Mouse (Mus musculus) hindlimb bud, embryonic 11.5 days (tissue): ENCODE results near the gene Evl.
"Not testable (repeated sequence)": the region's sequence is repeated elsewhere in the genome, so short reads cannot be mapped to it uniquely, and the experiment has no call there.

Experiments
- DNase-seq: peaks from one replicate; pipeline ENCODE4 v3.0.0-alpha.2; 2012; ENCODE audit warnings: low read depth, low spot score; ENCODE audit errors: extremely low spot score

Gene Evl

DNA sequence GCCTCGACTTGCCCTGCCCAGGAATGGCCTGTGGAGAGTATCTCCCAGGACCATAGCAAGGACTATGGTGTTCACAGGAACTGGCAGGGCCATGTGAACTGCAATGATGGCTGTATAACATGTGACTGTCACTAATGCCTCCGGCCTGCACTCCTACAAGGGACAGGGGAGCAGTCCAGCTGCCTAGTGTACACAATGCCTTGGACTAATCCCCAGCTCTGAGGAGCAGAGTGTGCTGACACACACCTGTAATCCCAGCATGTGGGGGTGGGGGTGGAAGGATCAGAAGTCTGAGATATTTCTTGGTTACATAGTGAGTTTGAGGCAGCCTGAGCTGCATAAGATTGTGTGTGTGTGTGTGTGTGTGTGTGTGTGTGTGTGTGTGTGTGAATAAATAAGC is 139.1 kb downstream of the Evl start:
- DNase-seq, result no peak

- no peak for DNase-seq
These were observed 139.7 kb downstream of the Evl start for GRCm38 (mm10) chr12:108694223-108694622.

DNA sequence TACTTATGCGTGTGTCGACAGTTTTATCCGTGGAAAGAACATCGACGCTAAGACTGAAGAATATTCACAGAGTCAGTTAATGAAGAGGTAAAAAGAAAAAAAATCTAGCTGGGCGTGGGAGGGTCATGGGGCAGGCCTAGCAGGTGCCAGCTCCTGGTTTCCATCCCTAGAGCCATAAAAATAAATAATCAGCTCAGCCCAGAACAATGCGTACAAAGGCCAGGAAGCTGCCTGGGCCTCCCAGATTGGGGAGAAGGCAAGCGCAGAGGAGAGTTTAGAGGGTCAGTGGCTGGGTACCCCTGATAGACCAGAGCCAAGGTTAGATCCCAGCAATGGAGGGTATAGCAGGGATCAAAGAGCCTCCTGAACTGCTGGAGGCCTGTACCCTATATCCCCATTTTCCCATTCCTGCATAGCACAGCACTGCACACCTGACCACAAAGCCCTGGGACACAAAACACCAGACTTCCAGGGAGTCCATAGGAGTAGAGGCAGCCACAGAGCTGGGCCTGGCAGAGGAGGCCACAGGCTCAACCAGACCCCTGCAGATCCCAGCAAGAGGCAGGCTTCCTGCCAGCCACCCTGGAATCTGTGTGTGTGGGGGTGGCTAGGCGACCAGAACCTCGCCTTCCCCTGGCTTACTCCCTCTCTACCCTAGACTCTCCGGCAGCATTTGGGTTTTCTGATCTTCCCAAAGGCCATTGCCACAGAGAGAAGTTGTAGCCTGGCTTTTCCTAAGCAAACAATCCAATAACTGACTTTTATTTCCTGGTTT is 144.4 kb downstream of the Evl start:
- no peak for DNase-seq

GRCm38 (mm10) chr12:108699576-108699975 is 145.1 kb downstream of the Evl start:
- no peak for DNase-seq

DNA sequence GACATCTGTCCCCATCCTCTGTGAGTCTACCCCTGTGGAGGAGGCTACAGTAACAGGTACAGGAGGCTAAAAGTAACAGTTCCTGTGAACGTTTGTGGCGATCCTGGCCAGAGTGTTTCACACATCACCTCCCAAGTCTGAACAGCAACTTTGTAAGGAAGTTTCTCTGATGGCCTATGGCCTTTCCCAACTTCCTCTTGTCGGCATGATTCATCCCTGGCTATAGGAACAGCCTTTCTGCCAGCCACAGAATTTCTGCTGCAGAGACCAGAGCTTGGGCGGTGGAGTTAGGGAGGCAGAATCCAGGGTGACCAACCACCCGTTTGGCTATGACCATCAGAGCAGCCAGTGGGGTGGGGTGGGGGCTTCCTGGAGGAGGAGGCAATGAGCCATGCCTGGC is 145.5 kb downstream of the Evl start:
- DNase-seq, result no peak

DNA sequence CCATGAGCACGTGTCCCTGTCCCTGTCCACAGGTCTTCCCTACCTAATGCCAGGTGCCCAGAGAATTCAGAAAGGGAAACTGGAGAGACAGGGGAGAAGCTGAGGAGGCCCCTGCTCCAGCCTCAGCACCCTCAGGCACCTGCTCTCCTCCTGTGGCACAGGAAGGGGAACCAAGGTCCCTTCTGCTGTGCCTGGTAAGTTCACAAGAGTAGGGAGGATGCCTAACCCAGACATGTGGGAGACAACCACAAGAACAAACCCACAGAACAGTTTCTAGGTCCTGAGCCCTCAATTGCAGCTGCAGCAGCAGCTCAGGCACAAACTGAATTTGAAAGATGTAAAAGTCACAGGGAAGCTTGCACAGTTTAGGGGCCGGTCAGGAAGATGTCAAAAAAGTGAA is 146.7 kb downstream of the Evl start:
- no peak for DNase-seq

- DNase-seq, result no peak
These were observed 147.7 kb downstream of the Evl start, which contains the start of gene Degs2 for GRCm38 (mm10) chr12:108702185-108702584. Degs2 (minus strand) TSS chr12:108702315.

DNA sequence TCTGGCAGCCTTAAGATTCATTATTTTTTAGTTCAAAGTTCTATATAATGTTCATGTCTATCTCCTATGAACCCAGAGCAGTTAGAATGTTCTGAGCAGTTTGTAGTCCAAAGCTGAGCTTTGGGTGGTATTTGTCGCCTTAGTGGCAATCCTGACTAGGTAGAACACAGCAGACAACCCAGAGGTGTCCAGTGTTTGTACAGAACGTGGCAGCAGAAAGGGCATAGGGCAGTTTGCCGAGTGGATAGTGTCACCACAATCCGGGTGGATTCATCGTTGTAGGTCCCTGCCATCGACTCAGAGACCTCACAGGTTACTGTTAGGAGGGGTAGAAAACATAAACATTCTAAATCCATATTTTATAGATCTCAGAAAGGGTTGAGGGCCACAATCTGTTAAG is 151.0 kb downstream of the Evl start:
- DNase-seq, result no peak

DNA sequence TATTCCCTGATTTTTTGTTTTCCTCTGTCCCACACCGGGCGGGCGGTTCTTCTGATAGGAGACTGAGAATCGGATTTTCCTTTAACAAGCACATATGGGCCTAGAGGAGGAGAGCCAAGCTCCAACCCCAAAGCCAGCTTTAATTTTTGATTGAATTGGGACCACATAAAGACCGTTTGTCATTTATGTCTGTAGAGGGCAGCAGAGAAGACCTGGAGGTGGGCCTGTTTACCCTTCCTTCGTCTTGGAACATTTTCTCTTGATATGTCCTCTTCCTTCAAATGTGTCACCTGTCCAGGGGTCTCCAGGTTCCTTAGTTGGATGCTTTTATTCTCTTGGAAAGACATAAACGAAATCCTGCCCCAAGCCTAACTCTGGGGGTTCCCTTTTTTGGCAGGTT is 151.6 kb downstream of the Evl start:
- no peak for DNase-seq

DNA sequence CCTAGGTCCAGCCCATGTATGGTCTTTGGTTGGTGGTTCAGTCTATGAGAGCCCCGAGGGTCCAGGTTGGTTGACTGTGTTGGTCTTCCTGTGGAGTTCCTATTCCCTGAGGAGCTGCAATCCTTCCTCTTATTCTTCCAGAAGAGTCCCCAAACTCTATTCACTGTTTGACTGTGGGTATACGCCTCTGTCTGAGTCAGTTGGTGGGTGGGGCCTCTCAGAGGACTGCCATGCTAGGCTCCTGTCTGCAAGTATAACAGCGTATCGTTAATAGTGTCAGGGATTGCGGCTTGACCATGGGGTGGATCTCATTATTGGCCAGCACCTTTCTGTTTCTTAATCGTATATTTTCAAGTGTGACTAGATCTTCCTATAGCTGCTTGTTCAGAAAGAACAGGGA is 154.9 kb downstream of the Evl start:
- no peak for DNase-seq

DNA sequence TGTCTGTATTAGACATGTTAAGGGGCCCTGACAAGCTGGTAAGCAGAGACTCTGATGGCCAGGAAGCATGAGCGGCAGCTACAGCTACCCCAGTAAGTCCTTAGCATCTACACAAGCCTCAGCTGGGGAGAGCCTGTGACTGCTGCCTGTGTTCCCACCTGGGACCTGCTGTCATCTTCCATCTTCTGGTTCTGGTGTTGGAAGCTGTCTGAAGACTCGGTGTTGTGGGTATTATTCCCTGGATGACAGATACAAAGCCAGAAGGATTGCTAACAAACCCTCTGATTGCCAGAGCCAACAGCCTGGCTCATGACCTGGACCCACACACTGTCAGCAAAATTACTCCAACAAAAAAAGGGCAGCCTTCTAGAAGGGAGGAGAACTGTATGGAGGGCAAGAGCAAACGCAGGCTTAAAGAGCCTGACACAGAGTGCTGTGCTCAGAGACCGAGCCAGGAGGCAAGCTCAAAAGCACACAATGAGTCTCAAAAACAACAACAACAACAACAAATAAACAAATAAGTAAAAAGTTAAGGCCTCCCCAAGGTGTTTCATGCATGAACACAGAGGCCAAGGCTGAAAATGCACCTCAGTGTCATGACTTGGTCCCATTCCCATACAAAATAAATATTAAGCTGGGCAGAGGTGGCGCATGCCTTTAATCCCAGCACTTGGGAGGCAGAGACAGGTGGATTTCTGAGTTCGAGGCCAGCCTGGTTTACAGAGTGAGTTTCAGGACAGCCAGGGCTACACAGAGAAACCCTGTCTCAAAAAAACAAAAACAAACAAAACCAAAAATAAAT is 155.6 kb downstream of the Evl start:
- no peak for DNase-seq

DNA sequence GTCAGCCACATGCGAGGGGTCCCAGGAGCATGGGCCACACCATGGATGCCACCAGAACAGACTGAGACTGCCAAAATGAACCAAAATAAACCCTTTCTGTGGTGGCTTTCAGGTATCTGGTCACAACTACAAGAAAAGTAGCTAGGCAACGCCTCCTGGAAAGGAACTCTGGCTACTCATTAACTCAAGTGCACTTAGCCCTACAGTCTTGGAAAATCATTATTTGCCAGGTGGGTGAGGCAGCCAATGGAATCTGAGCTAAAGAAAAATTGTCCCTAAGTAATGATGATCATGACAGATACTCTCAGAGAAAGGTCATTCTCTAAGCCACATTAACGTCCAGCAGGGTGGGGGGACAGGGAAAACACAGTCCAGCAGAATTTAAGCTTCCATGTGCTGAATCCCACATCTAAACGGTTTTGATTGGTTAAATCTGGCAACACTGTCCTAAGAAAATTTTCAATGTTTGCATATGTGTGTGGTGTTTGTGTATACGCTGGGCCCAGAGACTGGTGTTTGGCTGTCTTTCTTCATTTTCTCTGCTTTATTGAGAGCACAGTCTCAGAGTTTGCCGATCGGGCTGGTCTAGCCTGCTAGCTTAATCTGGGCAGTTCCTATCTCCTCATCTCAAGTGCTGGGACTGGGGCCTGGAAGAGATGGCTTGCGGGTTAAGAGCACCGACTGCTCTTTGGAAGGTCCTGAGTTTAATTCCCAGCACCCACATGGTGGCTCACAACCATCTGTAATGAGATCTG is 156.5 kb downstream of the Evl start:
- DNase-seq, result no peak

- no peak for DNase-seq
These were observed 158.0 kb downstream of the Evl start for GRCm38 (mm10) chr12:108712481-108712880.

DNA sequence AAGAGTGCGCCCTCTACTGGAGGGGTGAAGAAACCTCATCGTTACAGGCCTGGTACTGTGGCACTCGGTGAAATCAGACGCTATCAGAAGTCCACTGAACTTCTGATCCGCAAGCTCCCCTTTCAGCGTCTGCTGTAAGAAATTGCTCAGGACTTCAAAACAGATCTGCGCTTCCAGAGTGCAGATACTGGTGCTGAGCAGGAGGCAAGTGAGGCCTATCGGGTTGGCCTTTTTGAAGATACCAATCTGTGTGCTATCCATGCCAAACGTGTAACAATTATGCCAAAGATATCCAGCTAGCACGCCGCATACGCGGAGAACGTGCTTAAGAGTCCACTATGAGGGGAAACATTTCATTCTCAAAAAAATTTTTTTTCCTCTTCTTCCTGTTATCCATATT is 159.5 kb downstream of the Evl start:
- DNase-seq, result not testable (repeated sequence)

DNA sequence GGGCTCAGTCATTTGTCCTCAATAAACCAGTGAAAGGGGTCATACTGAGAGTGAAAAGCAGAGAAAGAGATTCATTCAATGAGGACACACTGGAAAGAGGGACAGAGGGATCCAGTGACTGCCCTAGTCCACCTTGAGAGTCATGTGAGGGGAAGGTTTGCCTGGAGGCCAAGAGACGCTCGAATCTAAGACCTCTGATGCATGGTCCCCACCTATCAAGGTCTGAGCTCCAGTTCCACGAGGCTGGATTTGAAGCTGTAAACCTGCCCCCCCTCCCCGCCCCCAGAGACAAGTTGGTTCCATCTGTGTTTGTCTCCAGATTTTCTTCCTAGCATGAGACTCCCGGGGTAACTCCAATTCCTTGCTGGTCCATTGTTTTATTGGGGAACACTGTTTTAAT is 161.3 kb downstream of the Evl start:
- no peak for DNase-seq

DNA sequence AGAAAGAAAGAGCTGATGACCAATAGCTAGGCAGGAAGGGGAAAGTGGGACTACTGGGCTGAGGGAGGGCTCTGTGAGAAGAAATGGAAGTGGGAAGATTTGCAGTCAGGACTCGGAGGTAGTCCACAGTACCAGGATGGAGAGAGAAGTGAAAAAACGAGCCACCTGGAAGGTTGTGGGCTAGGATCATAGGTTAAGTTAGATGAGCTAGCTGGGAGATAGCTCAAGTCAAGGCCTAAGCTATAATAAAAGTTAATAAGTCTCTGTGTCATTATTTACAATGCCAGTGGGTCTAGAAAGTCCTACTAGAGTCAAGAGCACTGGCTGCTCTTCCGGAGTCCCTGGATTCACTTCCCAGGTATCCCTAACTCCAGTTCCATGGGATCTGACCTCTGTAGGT is 164.0 kb downstream of the Evl start:
- DNase-seq, result no peak

DNA sequence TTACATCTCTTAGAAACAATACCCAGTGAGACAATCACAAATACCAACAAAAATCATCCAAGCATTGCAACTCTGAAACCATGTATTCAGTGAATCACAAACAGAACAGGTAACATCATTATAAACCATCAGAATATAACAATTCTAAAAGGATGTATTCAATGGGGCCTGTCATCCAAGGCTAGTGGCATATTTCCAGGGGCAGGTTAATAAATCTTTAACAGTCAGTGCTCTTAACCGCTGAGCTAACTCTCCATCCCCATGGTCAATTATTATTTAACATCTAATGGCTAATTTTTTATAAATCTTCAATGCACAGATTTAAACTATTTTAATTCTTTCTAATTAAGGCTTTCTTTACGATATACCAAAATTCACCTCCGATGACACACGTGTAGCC is 167.9 kb downstream of the Evl start:
- DNase-seq, result no peak

- no peak for DNase-seq
These were observed 169.3 kb downstream of the Evl start for GRCm38 (mm10) chr12:108723841-108724240.

GRCm38 (mm10) chr12:108734386-108734785 is 179.9 kb downstream of the Evl start:
- no peak for DNase-seq

GRCm38 (mm10) chr12:108737838-108738237 is 183.3 kb downstream of the Evl start:
- DNase-seq, result no peak
